Mouse (Mus musculus) bone marrow macrophage, adult 2 months (primary cell): Measurements from ENCODE around the gene Hsf4.

Experiments
- CTCF ChIP-seq: IDR thresholded peaks from 2 replicates; pipeline ENCODE4 v1.5.1; 2012; ENCODE audit warnings: low read depth, mild to moderate bottlenecking, low read length, moderate library complexity
- POLR2A ChIP-seq: IDR thresholded peaks from 2 replicates; pipeline ENCODE4 v1.6.1; 2012; ENCODE audit warnings: mild to moderate bottlenecking, low read depth, low read length, borderline replicate concordance

GRCm38 (mm10) chr8:105241016-105241415 lies 28.6 kb upstream of the Hsf4 start:
- no peak for TF ChIP-seq CTCF
- TF ChIP-seq POLR2A: no peak
